Mouse (Mus musculus): ENCODE data around the gene Atp8a2. TPM values are rescaled to one million over a fixed set of nuclear protein-coding genes. Genes with fewer than 3 reads are reported as not detected.

Gene Atp8a2
- total RNA-seq, 2 experiments from 2014 or later = 0.99 to 1.9 TPM

DNA sequence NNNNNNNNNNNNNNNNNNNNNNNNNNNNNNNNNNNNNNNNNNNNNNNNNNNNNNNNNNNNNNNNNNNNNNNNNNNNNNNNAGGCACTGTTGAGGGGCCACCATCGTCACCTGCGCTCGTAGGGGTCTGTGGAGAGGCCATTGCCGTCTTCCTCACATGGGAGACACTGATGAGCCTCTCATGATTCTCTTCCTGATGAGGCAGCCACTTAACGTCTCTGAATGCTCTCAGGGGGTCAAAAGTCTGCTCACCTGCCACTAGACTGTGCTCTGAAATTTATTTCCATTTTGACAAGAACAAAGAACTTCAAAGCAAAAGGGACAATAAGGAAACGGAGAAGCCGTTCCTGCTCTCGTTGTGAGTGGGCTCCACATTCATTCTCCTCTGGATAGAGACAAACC lies 277.1 kb downstream of the Atp8a2 start:
- no peak for DNase-seq

DNA sequence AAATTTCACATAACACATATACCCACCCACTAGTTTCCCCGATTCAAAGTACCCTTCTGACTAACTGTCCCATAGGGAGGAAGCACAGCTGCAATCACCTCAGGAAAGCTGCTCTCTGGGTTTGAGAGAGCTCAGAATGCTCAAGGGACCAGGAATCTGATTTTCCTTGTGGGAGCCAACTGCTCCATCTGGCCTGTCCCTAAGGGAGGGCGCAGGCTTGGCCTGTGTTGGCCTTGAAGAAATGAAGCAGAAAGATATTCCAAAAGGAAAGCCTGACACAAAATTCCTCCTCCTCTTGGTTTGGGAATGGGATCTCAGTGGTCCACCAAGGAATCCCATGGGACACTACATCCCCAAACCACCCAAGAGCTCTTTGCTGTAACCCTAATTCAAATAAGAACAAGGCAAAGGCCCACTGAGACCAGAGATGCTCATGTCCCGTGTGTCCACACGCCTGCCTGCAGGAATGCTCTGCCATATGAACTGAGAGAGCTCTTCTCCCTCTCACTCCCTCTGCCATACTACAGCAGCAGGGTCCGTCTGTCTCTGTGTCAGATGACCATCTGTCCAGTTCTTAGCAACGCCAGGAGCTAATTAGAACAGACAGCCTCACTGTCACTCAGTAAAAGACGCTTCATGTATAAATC lies 293.4 kb downstream of the Atp8a2 start:
- DNase-seq = no peak

DNA sequence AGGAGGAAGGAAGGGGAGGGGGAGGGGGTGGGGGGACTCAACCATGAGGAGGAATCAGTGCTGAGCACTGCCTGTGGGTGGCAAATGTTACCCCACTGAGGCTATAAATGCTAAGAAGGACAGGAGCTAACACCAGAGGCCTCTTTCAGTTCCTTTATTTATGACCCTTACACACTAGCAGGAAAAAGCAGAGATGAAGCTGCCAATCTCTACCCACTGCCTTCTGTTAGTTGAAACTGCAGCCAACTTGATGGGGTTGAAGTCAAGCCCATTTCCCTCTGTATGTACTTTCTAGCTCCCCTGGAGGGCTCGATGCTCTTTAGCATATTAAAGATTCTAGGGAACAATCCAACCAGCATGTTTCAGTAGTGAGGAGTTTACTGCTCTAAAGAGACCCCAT lies 303.0 kb downstream of the Atp8a2 start:
- no peak for DNase-seq

DNA sequence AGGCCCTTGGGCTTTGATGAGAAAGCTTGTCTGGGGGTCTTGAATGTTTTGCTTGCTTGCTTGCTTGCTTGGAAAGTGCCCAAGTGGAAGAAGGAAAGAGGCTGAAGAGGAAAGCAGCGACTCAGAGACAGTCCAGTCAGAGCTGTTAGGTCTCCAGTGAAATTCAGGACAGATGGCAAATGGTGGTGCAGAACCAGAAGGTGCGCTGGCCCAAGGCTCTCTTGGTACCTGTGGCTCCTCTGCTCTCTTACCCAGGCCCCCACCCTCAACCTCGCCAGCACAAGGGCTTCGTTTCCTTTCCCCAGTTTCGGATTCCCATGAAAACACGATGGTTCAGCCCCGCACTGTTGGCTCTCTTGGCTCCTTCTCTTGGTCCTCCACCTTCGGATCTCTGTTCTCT lies 304.9 kb downstream of the Atp8a2 start:
- no peak for DNase-seq

DNA sequence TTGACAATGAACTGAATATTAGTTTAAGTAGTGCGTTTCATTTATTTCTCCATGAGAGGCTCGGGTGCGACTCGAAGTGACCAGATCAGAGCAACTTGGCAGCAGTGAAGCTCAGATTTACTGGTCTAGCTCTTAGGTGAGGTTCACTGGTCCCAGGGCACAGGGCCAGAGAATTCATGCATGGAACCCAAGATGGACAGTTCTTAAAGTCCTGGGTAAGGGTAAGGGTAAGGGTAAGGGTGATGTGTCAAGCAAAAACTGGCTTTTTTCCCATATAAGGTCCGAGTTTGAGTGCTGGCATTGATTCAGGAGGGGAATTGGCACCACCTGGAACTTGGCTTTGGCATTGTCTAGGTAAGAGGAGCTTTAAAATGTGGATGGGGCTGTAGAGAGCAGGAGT lies 305.5 kb downstream of the Atp8a2 start:
- DNase-seq = no peak

DNA sequence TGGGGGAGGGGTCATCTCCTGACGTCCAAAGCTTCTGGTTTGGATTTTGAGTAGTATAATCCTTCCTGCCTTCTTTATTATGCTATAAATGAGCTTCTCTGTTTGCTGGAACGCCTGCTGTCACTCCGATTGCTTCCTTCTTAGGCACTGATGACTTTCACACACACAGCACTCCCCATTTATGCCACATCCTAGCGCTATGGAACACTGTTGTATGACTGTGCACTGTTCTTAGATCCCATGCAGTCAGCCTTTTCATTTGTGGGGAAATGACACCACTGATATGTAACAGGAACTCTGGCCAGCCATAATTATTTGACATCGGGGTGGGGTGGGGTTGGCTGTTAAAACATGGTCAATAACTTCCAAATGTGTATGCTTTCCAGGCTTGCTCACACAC lies 306.2 kb downstream of the Atp8a2 start:
- DNase-seq = no peak

DNA sequence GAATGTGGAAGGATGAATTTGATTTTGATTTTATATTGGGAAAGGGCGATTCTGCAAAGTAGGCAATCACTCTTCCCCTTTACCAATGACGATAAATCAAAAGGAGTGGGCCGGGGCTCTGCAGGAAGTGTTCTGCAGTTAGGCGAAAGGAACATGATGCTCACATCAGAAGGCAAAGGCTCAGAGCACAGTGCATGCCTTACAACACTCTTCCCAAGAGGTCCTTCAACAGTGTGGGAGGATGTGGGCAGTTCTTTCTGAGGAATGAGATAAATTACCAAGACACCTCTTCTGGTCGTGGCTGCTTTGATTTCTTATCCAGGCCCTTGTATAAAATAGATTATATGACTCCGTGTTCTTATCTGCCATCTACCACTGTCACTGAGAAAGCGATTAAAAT lies 306.9 kb downstream of the Atp8a2 start:
- no peak for DNase-seq

DNA sequence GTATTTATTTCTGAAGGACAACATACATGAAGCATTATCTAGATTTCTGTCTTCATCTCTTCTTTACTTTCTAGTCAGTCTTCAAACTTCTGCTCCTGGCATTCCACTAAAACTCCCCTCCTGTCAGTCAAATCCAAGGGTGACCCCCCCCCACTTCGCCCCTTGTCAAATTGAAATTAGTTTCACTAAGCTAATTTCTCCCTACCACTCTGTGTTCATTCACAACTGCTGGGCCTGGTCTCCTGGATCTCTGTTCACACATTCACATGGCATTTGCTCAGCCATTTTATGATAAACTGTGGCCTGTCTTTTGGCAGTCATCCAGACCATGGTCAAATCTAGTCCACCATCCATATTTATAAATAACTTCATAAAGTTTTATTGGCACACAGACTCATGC lies 308.5 kb downstream of the Atp8a2 start:
- no peak for DNase-seq

DNA sequence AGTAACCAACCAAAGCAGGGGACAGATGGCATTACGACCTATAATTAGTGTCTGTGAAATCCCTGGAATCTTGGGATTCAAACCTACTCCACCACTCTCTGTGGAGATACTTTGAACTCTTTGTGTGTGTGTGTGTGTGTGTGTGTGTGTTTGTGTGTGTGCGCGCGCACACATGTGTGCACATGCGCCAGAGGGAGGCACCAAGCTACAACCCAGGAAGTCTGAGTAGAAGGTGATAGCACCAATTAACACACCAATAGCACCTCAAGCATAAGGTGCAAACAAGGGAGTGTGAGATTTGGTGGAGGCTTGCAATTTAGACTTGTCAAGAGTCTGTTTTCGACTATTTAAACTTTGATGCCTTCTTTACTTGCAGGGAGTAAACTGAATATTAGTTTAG lies 308.9 kb downstream of the Atp8a2 start:
- DNase-seq = no peak

DNA sequence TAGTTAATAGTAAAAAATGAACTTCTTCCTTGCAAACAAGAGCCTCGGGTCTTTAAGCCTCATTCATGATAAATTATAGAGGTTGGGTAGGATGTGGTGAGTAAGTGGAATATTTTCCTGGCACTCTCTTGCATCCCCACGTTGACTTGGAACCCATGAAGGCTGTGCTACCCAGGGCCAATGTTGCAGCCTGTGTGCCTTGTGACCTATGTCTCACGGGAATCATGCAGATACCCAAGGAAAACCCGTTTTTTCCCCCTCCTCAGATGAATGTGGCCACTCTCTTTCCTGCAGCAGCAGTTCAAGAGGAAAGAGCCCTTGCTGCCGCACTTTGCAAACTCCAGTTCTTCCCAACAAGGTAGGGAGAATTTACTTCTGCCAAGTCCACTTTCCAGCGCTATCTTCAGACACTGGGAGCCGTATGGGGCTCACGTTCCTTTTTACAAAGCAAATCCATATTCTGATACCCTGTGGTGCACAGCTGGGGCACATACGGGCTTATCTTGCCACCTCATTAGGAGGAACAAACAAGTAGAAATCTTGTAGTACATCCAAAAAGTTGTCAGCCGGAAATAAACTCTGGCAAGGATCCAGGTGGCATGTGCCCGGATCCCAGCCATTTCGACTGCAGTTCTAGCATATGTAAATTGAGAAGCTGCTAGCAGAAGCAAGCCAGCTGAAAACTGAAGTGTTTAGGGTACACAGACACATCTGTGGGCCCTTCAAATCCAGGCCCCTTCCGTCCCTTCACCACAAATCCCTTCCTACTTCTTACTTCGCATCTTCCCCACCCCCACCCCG lies 309.7 kb downstream of the Atp8a2 start:
- no peak for DNase-seq

DNA sequence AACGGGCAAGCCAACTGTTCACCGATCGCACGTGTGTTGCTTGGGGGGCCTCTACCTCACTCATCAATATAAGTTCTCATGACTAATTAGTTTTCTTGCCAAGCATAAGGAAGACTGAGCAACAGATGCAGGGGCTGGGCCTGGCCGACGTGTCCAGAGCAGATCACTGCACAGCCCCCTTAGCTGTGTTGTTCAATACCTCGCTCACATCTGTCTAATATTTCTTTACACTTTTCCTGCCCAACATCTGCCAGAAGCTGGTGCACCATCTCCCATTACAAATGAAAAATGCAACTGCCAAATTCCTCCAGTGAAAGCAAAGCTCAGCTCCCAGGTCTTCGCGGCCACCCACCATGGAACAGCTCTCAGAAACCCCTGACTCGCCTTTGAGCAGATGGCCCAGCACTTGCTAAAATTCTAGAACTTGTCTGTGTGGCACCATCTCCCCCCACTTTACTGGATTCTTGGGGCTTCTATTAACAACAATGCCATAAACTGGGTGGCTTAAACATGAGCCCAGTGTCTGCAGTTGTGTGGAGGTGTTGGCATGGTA lies 313.4 kb downstream of the Atp8a2 start:
- DNase-seq = no peak

DNA sequence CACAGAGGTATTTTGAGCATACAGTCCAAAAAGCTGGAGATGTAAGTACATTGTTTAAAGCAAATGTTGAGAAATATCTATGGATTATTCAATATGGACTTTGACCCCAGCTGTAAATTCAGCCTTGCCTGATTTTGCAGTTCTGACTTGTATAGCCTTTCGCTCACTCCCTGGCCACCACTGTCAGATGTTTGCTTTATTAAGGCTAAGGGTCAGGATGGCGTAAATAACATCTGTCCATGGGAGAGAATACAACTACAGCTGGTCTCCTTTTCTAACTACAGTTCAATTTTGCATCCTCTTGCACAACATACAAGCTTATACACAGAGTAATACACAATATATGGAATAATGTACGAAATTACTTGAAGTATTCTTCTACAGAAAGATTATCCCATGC lies 316.1 kb downstream of the Atp8a2 start:
- no peak for DNase-seq

DNA sequence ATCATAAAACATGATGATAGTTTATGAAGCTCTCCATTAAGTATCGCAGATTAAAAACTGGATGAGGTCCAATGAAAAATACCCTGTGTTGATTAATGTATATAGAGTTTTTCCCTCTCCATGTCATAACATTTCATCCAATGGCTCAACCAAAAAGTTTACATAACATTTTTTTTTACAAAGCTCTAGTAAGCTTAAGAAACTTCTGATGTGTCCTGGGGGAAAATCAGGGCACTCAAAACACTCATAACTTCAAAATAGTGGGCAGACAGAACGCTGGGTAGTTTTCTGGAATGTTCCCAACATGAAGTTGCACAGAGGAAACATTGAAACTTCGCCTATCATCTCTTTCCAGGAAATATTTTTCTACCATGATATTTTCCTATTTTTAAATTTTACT lies 318.7 kb downstream of the Atp8a2 start:
- DNase-seq = no peak

DNA sequence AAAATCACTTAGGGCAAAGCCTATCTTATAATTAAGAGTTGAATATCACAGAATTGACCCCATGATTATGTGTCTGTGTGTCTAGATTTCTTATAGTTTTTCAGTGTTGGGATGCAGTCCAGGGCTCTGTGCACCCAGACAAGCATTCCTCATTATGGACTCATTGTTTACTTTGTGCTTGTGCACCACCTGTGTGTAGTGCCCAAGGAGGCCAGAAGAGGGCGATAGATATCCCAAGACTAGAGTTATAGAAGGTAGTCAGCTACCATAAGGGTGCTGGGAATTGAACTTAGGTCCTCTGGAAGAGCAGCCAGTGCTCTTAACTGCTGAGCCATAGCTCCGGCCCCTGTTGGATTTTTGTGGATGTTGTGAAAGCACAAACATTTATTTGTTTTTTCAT lies 320.5 kb downstream of the Atp8a2 start:
- DNase-seq = no peak

DNA sequence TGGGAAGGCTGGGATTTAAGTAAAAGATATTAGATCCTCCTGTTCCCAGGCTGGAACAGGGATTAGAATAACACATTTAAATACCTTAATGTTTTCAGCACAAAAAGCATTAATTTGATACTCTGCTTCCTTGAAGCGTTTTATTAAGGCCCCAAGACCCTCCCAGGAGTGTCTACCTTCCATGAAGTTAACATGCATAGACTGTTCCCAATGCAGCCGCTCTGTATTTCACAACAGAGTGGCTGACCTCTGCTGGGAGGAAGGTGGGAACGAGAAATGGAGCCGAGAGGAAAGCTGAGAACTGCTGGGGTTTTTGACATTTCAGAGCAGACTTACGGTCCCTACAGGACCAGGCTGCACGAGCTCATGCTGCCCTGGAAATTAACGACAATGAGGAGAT lies 328.6 kb downstream of the Atp8a2 start:
- no peak for DNase-seq

DNA sequence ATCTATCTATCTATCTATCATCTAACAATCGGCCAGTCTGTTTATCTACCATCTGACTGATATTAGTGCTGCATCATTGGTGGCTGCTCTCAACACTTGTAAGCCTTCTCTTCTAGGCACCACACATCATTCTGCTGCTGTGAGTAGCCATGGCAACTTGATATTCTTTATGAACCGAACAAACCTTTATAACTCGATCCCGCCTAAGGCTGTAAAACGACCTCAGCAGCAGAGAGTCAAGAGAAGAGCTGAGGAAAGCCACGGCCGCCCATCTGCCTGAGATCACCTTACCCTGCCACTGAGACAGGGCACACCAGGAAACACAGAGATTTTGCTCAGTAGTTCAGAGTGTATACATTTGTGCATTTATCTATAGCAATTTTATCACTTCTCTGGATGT lies 329.2 kb downstream of the Atp8a2 start:
- DNase-seq = no peak

DNA sequence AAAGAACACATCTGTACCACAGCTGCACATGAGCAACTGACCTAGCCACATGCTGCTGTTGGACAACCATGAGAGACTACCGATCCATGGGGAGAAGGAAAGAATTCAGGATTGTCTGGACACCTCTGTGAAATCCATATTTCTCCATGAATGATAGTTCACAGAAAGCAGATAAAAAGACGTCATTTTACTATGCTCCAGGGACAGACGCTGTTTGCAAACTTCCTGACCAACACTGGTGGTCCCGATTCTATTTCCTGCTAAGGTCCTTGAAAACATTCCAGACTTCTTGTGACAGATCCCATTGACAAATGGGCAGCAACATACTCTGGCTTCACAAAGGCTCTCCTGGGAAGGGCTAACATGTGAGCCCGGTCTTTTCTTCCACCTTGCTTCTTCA lies 331.0 kb downstream of the Atp8a2 start:
- no peak for DNase-seq

DNA sequence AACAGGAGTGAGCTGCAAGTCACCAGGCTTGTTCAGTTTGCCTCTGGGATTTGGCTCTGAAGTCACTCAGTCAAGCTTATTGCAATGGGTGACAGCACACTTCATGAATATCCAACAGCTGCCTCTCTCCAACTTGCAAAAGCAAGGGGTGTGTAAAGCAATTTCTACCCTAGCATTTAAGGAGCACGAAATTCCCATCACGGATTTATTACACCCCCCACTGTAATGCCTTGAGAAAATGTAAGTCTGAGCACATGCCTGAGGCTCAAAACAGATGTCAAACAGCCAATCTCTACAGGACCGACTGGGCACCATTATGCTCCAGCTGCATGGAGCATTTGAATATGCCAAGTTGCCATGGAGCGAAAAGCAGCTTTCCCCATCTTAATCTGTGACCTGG lies 334.6 kb downstream of the Atp8a2 start:
- DNase-seq = no peak

DNA sequence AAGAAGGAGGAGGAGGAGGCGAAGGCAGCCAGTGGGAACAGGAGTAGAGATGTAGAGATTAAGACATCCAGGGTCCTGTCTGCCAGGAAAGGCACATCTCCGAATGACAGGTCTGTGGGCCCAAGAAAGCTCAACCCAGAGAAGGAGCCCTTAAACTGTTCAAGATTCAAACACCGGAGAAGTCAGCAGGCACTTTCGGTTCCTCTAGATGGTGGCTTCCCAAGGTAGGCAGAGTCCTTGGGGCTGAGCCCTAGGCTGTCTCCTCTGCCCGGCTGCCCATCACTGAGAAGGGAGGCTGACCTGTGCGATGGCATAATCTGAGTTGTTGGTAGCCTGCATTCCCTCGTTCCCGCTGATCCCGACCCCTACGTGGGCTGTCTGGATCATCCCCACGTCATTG lies 337.1 kb downstream of the Atp8a2 start:
- no peak for DNase-seq

DNA sequence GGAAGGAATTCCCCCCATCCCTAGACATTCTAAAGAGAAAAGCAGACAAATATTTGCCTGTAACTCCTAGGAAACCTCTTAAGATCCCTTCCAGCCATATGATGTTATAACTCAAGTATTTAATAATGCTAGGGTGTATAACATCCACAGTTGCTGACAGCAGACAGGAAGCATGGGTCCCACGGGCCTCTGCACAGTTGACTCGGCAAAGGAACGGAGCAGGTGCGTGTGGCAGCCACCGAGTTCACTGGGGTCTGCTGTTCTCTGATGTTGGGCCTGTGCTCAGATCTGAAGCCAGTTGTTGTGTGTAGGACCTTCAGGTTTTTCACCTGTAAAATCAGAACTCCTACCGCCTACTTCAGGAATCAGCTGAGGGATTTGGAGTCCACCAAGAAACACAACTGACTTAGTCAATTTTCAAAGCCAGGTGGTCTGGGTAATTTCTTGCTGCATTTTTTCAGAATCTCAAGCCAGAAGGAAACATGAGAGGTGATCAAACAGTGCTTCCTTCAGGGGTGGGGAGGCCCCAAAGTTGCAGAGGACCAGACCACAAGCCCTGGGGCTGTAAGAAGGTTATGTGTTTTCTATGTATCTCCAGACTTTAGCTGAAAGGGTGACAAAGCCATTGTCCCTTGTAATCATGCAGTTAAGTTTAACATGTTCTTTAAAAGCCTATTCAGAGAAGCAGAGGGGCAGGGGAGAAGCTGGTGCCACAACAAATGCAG lies 338.3 kb downstream of the Atp8a2 start:
- no peak for DNase-seq

DNA sequence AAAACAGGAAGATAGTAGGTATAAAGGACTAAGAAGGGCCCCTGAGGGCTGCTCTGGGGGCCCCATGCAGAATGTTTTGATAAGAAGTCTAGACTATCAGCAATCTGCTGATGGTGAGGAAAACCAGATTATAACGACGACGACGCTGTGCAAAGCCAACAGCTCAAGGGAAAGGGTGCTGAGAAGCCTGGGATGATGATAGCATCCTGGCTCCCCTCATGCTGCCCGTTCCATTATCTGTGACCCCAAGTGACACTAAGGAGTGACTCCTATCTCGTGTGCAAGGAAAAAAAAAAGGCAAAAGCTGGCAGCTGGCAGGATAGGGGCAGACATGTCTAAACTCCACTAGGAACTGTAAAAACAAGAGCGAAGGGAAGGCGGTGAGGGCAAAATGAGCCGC lies 343.8 kb downstream of the Atp8a2 start:
- DNase-seq = no peak

DNA sequence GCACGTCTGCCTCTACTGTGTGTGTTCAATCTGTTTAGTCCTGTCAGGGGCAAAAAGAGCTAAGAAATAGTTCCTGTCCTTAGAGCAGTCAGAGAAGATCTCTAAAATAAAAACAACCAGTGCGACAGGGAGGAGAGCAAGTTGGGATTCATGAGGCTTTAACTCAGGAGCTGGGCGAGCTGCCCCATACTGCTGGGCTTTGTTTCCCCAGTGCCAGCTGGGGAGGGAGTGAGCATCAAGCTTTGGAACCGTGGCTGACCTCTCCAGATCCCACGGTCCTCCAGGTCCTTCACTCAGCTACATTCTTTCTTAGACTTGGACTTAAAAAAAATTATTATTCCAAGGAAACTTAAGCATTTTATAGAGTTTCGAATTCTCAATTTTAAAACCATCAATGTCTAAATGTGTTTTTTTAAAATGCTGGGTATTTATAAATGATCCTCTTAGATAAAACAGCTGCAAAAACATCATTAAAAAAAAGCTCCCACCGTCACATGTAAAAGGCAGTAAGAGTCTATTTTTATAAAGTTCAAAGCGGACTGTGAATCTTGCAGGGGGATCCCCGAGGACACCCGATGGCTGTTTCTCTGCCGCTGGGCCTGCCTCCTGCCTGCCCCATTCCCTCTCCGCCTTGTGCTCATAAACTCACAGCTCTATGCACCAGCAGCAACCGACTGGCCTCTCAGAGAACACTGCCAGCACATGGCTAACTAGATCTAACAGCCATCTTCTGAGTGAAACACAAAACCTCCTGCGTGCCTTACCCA lies 350.2 kb downstream of the Atp8a2 start:
- DNase-seq = no peak
